In the genomic region with DNA sequence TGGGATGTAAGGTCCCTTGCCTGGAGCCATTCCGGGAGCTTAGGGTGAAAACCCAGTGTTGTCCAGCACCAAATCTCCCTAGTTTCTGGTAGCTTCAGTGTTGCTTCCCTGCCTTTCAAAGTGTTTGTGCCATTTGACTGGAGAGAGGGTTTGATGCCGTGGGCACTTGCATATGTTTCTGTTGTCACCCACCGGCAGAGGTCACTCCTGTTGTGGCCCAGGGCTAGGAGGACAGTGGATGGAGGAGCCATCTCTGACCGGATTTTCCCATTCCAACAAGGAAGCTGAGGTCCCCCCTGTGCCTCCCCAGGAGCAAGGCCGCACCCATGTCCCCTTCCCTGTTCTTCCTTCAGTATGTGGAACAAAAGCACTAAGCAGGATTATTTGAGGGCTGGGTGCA, we compare ENCODE assay signal across 14 mouse cellular contexts. TPM values are rescaled to one million over a fixed set of nuclear protein-coding genes. Genes with fewer than 3 reads are reported as not detected.
DNase-seq lines count a peak whose midpoint lies in the region; ATAC-seq and TF ChIP-seq lines count a peak whose summit lies in the region.
"Had no signal": no experiment of that assay in that cellular context is flagged by ENCODE, and none has a peak within 500 bp of the region (broad histone marks: within the 10 kb centered on the region; RNA-seq: fewer than 3 reads in every experiment).

No protein-coding gene starts in this region.

- 81% methylated on average over 5 of the region's 5 CpGs for WGBS in forebrain, embryonic 14.5 days
- 88% methylated on average over 5 of the region's 5 CpGs for WGBS in forebrain, embryonic 10.5 days

- no peak overlapping the region for H3K4me2 ChIP-seq in forebrain, embryonic 14.5 days (ENCODE audit: low read length)
- H3K4me2 ChIP-seq: liver, embryonic 11.5 days; lung, embryonic 15.5 days had no signal

- no peak for TF ChIP-seq POLR2A in cortical plate, adult 2 months (IDR thresholded peaks at IDR 0.05; ENCODE audit: extremely low read depth, insufficient read depth, low read length)

- peak overlapping the region; percentile 82 for H3K27ac ChIP-seq in forebrain, embryonic 14.5 days (ENCODE audit: low read depth, low read length)
- H3K27ac ChIP-seq in forebrain, embryonic 10.5 days: no peak overlapping the region
- peak overlapping the region; percentile 84 for H3K27ac ChIP-seq in left cerebral cortex, adult 2 months
- peak overlapping the region; percentile 12 for H3K27ac ChIP-seq in brown adipose tissue, adult 24 weeks (replicated peaks; ENCODE audit: low read depth, low read length)
- H3K27ac ChIP-seq in cortical plate, adult 2 months (ENCODE audit: insufficient read depth, low read length): peak overlapping the region; percentile 34
- H3K27ac ChIP-seq: lung, embryonic 15.5 days had no signal

- H3K4me3 ChIP-seq in forebrain, embryonic 14.5 days (ENCODE audit: low read depth, low read length): no peak overlapping the region
- no peak overlapping the region for H3K4me3 ChIP-seq in forebrain, embryonic 10.5 days
- no peak overlapping the region for H3K4me3 ChIP-seq in left cerebral cortex, adult 2 months
- H3K4me3 ChIP-seq in brown adipose tissue, adult 24 weeks (ENCODE audit: insufficient read depth, low read depth, low read length): no peak overlapping the region
- no peak overlapping the region for H3K4me3 ChIP-seq in cortical plate, adult 2 months (ENCODE audit: insufficient read depth, low read length)
- H3K4me3 ChIP-seq: lung, embryonic 15.5 days had no signal

- H3K27me3 ChIP-seq in forebrain, embryonic 14.5 days (replicated peaks; ENCODE audit: control insufficient read depth, insufficient read depth, low read length): no peaks in the 10 kb centered on the region
- no peaks in the 10 kb centered on the region for H3K27me3 ChIP-seq in forebrain, embryonic 10.5 days (ENCODE audit: poor library complexity, severe bottlenecking)
- H3K27me3 ChIP-seq: lung, embryonic 15.5 days had no signal

- no peaks in the 10 kb centered on the region; the same call in 1 of the 2 replicates for H3K36me3 ChIP-seq in forebrain, embryonic 14.5 days (ENCODE audit: control insufficient read depth, insufficient read depth, low read length)
- peaks cover 2% of the 10 kb centered on the region; the same call in 1 of the 2 replicates for H3K36me3 ChIP-seq in forebrain, embryonic 10.5 days (replicated peaks)
- H3K36me3 ChIP-seq: lung, embryonic 15.5 days had no signal

- no peak; the same call in 1 of the 2 replicates for TF ChIP-seq CTCF in left cerebral cortex, adult 2 months (IDR thresholded peaks at IDR 0.05)
- no peak for TF ChIP-seq CTCF in cortical plate, adult 2 months (IDR thresholded peaks at IDR 0.05; ENCODE audit: extremely low read depth, insufficient read depth, low read length)

- H3K9ac ChIP-seq in forebrain, embryonic 14.5 days (ENCODE audit: low read length): peak overlapping the region; percentile 29; the same call in 1 of the 2 replicates
- H3K9ac ChIP-seq: lung, embryonic 15.5 days had no signal

- intact Hi-C loops in left cerebral cortex, adult 2 months (cut with DNase I): no loop called here
- intact Hi-C loops in left cerebral cortex, postnatal 36 days (cut with DNase I): no loop called here

- H3K9me3 ChIP-seq in forebrain, embryonic 14.5 days (replicated peaks; ENCODE audit: control insufficient read depth, low read length): no peaks in the 10 kb centered on the region
- H3K9me3 ChIP-seq in forebrain, embryonic 10.5 days: no peaks in the 10 kb centered on the region
- H3K9me3 ChIP-seq: lung, embryonic 15.5 days had no signal

- no peak for DNase-seq in forebrain, embryonic 14.5 days (ENCODE audit: low spot score)
- DNase-seq in forebrain, embryonic 10.5 days (ENCODE audit: extremely low spot score, low spot score): no peak
- DNase-seq in left cerebral cortex, adult 2 months (ENCODE audit: extremely low spot score in 1 of 2, low spot score in 2 of 2): no peak
- no peak for DNase-seq in left cerebral cortex, postnatal 36 days (ENCODE audit: low spot score in 2 of 2)
- DNase-seq in right cerebral cortex, adult 2 months (ENCODE audit: low spot score in 2 of 2): no peak
- DNase-seq: adrenal gland, postnatal 25 days; heart, postnatal 4 days; kidney, adult 18-20 months; thymus, adult 2 months had no signal

- no peak for ATAC-seq in forebrain, embryonic 14.5 days
- ATAC-seq: CD4-positive, CD25-positive, alpha-beta regulatory T cell, adult 4 months had no signal

- peaks cover 26% of the 10 kb centered on the region for H3K4me1 ChIP-seq in forebrain, embryonic 14.5 days (ENCODE audit: control insufficient read depth, insufficient read depth, low read length)
- H3K4me1 ChIP-seq in forebrain, embryonic 10.5 days: peaks cover 16% of the 10 kb centered on the region
- H3K4me1 ChIP-seq in brown adipose tissue, adult 24 weeks (ENCODE audit: control insufficient read depth, insufficient read depth, insufficient read length, low read length): peaks cover 18% of the 10 kb centered on the region
- H3K4me1 ChIP-seq in cortical plate, adult 2 months (ENCODE audit: control insufficient read depth, insufficient read depth, low read length): peaks cover 24% of the 10 kb centered on the region

RNA-seq across cellular contexts. Expression of a gene that starts 25.2 kb away (rescaled TPM):
- polyA plus RNA-seq in forebrain, embryonic 14.5 days (2014; fragmentation: Nextera tagmentation; extraction: Ambion mirVana): 10.0 and 12.8 TPM in 2 replicates
- polyA plus RNA-seq in forebrain, embryonic 10.5 days (2016; fragmentation: Nextera tagmentation; extraction: Ambion mirVana): 1.7 and 2.5 TPM in 2 replicates
- total RNA-seq in left cerebral cortex, adult 2 months (2021): 100 to 1,000 TPM; 150 TPM
- total RNA-seq in left cerebral cortex, postnatal 36 days (2021): 100 to 1,000 TPM; 117 to 118 TPM
- 16.0 and 26.6 TPM in 2 replicates for polyA plus RNA-seq in brown adipose tissue, adult 24 weeks (2012; ENCODE audit: insufficient read depth, insufficient read length, missing spikeins)
- 17.4 and 19.2 TPM in 2 replicates for polyA plus RNA-seq in cortical plate, adult 2 months (2012; rRNA removed)

RNA-seq across cellular contexts. Expression of a gene that starts 27.2 kb away (rescaled TPM):
- polyA plus RNA-seq in forebrain, embryonic 14.5 days (2014; fragmentation: Nextera tagmentation; extraction: Ambion mirVana): 154 and 185 TPM in 2 replicates
- 104 and 109 TPM in 2 replicates for polyA plus RNA-seq in forebrain, embryonic 10.5 days (2016; fragmentation: Nextera tagmentation; extraction: Ambion mirVana)
- 10 to 100 TPM; 39.2 to 44.6 TPM for total RNA-seq in left cerebral cortex, adult 2 months (2021)
- 10 to 100 TPM; 41.3 to 44.1 TPM for total RNA-seq in left cerebral cortex, postnatal 36 days (2021)
- polyA plus RNA-seq in brown adipose tissue, adult 24 weeks (2012; ENCODE audit: insufficient read depth, insufficient read length, missing spikeins): 314 and 348 TPM in 2 replicates
- 86.4 and 87.2 TPM in 2 replicates for polyA plus RNA-seq in cortical plate, adult 2 months (2012; rRNA removed)
